Mouse (Mus musculus): ENCODE results near the gene Pla2g6. TPM values are rescaled to one million over a fixed set of nuclear protein-coding genes. Genes with fewer than 3 reads are reported as not detected.

The Pla2g6 gene
- total RNA-seq, 2 experiments from 2014 or later: 15.2 to 16.1 TPM

DNA sequence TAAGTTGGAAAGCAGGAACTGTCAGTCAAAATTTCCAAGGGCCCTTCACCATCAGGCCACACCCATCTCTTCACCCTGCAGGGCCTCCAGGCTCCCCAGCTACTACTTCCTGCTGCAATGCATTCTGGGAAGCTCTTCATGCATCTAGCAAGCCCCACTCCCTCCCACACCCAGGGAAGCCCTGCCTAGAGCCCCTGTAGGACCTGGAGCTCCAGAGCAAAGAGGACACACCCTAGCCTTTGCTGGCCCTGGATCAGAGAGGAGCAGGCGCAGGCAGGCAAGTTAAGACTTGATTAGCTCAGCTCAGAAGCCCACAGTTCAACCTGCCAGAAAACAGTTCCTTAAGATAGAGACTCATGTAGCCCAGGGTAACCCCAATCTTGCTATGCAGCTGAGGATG, 46.8 kb downstream of the Pla2g6 start:
- no peak for DNase-seq
- intact Hi-C loops (cut with DNase I): no loop called here

DNA sequence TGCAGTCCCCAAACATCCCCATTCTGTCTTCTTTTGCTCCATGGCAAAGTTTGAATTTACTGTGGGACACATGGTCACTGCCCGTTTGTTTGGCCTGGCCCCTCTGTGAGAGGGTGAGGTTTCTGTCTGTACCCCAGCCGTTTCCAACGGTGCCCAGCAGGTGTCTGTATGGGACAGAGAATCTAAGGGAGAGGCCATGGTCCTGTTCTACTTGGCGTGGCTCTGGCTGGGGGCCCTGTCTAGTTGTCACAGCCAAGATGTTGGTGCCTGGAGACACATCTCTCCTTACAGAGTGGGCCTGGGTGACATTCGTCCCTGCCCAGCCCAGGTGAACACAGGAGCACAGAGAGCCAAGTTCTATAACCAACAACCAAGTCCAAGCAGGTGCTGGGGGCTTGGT, 47.3 kb downstream of the Pla2g6 start:
- peak in 1 of 2 experiments; percentile 29 for DNase-seq
- intact Hi-C loops (cut with DNase I): no loop called here

DNA sequence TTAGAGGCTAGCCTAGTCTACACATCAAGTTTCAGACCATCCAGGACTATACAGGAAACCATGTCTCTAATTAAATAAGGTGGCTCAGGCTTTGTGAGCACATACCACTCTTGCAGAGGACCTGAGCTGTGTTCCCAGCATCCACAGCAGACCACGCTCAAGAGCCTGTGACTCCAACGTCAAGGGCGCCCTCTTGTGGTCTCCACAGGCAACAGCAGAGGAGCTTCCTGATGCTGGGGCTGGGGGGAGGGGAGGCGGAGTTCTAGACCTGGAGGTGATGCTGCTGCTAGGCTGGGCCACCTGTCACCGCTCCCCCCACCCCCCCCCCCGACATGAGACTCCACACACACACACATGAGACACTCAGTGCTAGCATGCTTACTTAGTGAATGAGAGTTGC, 48.0 kb downstream of the Pla2g6 start:
- intact Hi-C loops (cut with DNase I): no loop called here
- no peak for DNase-seq

- no peak for DNase-seq
- intact Hi-C loops (cut with DNase I): no loop called here
Observed at GRCm38 (mm10) chr15:79277728-79278127, 50.5 kb downstream of the Pla2g6 start.

DNA sequence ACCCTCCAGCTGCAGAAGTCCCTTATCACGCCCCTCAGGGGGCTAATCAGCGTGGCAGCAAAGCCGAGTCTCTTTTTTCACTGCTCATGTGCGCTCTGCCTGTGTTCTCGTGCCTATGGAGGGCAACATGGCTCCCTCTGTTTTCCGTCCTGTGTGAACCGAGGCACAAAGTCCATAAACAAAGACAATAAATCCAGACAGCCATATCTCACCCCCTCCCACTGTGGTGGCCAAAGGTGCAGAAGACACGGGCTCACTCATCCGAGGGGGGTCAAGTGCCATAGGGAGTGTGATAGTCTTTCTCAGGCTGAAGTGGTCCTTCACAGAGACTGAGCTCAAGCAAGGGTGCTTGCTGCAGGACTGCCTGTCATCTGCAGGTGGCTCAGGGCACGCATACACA, 55.2 kb downstream of the Pla2g6 start:
- no peak for DNase-seq
- intact Hi-C loops (cut with DNase I): no loop called here

GRCm38 (mm10) chr15:79271124-79271746, 57.0 kb downstream of the Pla2g6 start:
- no peak for DNase-seq
- intact Hi-C loops (cut with DNase I): no loop called here

DNA sequence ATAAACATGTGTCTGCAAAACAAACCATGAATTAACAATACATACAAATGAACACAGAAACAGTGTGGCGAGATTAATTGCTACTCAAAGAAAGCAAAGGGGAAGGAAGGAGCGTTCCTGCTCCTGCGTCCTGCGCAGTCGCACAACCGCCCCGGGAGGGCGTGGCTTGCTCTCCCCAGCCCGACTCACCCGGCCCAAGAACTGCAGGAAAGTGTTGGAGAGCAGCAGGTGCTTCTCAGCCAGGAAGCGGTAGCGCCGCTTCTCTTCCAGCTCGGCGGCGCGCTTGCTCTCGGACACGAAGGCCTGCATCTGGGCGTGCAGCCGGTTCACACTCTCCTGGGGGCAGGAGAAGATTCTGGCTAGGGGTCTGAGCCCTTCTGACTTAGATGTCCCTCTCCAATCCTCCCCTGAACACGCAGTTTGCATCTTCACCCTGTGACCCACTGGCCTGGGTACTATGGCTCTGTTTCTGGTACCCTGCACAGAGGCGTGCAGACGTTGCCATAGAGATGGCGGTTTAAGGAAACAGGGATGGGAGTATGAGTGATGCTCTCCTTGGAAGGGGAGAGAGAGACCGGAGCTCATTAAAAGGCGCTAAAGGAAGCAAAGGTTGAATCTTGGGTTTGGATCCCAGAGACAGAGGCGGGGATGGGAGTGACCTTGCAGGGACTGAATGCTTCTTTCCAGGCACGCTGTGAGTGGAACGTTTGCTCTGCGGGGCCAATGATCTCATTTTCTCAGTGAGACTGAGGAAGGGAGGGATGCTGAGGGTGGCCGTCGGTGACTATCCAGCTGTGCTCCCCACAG, 57.7 kb downstream of the Pla2g6 start:
- DNase-seq: peak; percentile 54 to 65
- intact Hi-C loops (cut with DNase I): no loop called here

DNA sequence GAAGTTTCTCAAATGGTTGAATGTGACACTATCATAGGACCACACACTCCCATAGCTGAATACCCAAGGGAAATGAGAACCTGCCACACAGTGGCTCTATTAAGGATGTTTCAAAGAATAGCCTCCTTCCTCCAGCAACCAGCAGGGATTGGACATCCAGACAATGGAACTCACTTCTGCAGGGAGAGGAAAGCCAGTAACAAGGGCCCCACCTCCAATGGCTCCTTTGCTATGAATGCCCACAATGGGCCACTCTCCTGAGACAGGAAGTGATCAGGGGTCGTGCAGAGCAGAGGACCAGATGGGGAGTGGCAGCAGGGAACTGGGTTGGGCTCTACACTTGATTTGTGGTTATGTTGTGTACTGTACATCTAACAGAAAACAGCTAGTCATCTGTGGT, 59.7 kb downstream of the Pla2g6 start:
- intact Hi-C loops (cut with DNase I): no loop called here
- DNase-seq: no peak

- intact Hi-C loops (cut with DNase I): no loop called here
- no peak for DNase-seq
Observed at GRCm38 (mm10) chr15:79265384-79265783, 62.8 kb downstream of the Pla2g6 start.

GRCm38 (mm10) chr15:79263726-79264125, 64.5 kb downstream of the Pla2g6 start:
- intact Hi-C loops (cut with DNase I): no loop called here
- no peak for DNase-seq

GRCm38 (mm10) chr15:79262786-79263309, 65.3 kb downstream of the Pla2g6 start:
- DNase-seq: no peak
- intact Hi-C loops (cut with DNase I): no loop called here

DNA sequence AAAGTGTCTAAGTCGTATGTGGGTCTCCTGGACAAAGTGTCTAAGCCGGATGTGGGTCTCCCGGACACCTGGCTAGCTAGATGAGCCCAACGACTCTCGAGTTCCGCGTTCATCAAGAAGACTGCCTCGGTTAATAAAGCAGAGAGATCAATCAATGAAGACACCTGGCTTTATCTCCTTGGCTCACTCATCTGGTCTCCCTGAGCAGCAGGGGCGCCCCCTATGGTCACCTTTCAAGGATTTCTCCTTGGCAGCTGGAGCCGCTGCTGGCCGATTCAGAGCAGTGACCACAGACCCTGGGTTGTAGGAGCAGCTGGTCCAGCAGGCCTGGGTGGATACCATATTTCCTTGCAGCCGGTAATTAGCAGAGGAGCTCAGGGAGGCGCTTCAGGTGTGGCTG, 65.8 kb downstream of the Pla2g6 start:
- intact Hi-C loops (cut with DNase I): no loop called here
- no peak for DNase-seq

- DNase-seq: no peak
- intact Hi-C loops (cut with DNase I): no loop called here
Observed at GRCm38 (mm10) chr15:79261757-79262156, 66.4 kb downstream of the Pla2g6 start.

DNA sequence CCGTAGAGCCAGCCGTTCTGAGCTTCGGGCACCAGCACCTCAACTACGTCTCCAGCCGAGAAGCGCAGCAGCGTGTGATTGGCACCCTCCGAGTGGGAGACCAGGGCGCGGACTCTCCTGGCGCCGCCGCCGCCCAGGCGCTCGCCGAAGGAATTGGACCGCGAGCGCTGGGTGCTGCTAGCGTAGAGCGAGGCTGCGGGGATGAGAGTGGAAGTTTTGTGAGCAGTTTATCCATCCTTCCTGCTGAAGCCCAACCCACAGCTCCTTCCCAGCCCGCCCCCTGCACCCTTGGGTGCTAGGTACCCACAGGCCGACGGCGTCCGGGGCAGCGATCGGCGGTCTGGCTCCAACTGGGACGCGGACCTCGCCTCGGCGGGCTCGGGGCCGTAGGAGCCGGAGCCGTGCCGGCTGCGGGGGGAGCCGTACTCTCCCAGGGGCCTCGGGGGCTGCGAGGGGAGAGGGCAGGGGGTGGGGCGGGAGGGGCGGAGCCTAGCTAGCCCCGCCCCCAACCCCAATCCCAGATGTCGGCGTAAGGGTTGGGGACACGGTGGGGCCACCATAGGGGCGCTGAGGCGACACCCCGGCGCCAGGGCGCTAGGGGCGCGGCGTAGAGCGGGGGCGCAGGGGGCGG, 67.0 kb downstream of the Pla2g6 start:
- DNase-seq: peak in 1 of 2 experiments; percentile 47
- intact Hi-C loops (cut with DNase I): no loop called here

- intact Hi-C loops (cut with DNase I): no loop called here
- no peak for DNase-seq
Observed at GRCm38 (mm10) chr15:79258521-79258920, 69.7 kb downstream of the Pla2g6 start.

DNA sequence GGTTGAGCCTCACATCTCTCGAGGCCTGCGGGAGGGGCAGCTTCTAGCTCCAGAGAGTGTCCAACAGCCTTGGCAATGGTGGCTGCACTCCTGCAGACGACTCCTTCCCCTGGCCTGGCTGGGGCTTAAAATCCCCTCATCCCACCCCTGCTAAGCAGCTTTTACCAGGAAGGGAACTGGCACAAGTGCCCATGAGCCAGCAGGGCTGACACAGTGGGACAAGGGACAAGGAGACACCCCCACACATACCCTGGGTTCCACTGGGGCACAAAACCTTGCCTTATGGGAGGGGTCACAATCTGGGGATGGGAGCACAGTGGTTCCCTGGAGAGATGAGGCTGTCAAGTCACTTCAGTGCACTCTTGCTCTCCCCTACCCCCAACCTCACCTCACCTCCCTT, 73.5 kb downstream of the Pla2g6 start, which contains the start of gene Slc16a8:
Gene Slc16a8 (minus strand): TSS at position 101 of the 400 bp plus-strand sequence.
- intact Hi-C loops (cut with DNase I): no loop called here
- DNase-seq: no peak

GRCm38 (mm10) chr15:79252580-79252979, 75.6 kb downstream of the Pla2g6 start:
- intact Hi-C loops (cut with DNase I): no loop called here
- DNase-seq: no peak

- no peak for DNase-seq
- intact Hi-C loops (cut with DNase I): no loop called here
Observed at GRCm38 (mm10) chr15:79251781-79252491, 76.3 kb downstream of the Pla2g6 start.

GRCm38 (mm10) chr15:79251168-79251567, 77.0 kb downstream of the Pla2g6 start:
- DNase-seq: no peak
- intact Hi-C loops (cut with DNase I): no loop called here

- intact Hi-C loops (cut with DNase I): no loop called here
- DNase-seq: no peak
Observed at GRCm38 (mm10) chr15:79250236-79250635, 78.0 kb downstream of the Pla2g6 start.

DNA sequence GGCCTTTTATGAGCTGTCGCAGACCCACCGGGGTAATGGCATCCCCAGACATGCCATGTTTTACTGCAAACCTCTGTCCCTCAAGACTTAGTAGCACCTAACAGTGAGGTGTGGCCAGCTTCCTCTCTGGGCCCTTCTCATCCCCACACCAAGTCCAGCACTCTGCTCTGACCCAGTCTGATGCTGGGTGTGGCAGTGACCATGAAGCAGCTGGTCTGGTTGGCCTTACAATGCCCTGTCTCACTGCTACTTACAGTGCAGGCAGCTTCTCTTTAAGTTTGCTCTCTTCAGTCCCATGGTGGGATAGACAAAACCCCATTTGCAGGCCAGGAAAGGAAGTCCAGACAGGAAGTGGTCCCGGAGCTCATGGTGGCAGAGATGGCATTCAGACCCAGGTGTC, 82.9 kb downstream of the Pla2g6 start:
- intact Hi-C loops (cut with DNase I): loop anchor here (5.0 kb wide), 1 partner anchor 137 kb away; no protein-coding TSS in a partner anchor
- DNase-seq: no peak

Measured in gastrocnemius, postnatal 36 days (tissue).